Mouse (Mus musculus) hematopoietic multipotent progenitor cell, adult 10-12 weeks (in vitro differentiated cells): ENCODE results near the gene Lrriq3. TPM values are rescaled to one million over a fixed set of nuclear protein-coding genes. Genes with fewer than 3 reads are reported as not detected.

Experiments used
- polyA plus RNA-seq: library from polyadenylated mRNA; stranded (reverse); fragments of >175 nt; gene quantifications from 2 replicates; pipeline ENCODE4 v1.2.3, GENCODE M21; 2012; ENCODE audit warnings: low replicate concordance

Gene Lrriq3
- polyA plus RNA-seq: 0.37 TPM in 2 replicates

GRCm38 (mm10) chr3:155093116-155093956, at the start of gene Lrriq3, which contains the start of gene Fpgt:
Gene Lrriq3, plus strand, starts transcription at chr3:155093434.
Gene Fpgt, minus strand, starts transcription at chr3:155093403.

DNA sequence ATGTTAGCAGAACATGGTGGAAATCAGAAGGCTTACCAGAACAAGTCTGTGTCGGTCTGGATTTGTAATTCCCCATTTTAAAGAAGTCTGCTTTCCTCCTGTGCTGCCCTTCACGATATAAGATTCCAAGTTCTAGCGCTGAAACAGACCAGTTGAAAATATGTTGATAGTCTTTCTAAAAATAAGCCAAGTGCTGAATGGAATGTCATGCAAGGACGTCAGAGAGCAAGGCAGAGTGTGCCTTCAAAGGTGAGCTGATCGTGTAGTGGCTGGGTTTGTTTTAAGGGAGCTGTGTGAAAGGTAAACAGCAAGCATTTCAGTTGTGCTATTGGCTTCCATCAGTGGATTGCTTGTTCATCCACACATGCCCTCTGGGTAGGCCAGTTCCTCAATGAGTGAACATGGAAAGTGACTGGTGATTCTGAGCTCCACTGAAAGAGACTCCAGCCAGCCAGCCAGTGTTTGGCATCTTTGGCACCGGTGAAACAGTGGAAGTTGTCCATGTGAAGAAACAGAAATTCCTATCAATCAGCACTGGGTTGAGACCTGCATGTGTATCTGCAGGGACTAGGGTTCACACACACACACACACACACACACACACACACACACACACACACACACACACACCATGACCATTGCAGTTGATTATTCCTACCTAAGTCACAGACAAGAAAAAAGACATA, 37.9 kb upstream of the Lrriq3 start, which contains the start of gene Tnni3k:
Gene Tnni3k (minus strand): TSS at position 177 of the 686 bp plus-strand sequence.

Other genes starting within 250 kb of the Lrriq3 start
- not detected in 2 replicates for gene Tnni3k, start 38.0 kb upstream of the Lrriq3 start, polyA plus RNA-seq
- gene Fpgt, start within 50 bp of the Lrriq3 start, polyA plus RNA-seq: 0.34 and 0.73 TPM in 2 replicates